Mouse (Mus musculus): Measurements from ENCODE around the gene Mettl18. TPM values are rescaled to one million over a fixed set of nuclear protein-coding genes. Genes with fewer than 3 reads are reported as not detected.

The Mettl18 gene
- polyA plus RNA-seq, 1 experiment = 0.66 TPM

DNA sequence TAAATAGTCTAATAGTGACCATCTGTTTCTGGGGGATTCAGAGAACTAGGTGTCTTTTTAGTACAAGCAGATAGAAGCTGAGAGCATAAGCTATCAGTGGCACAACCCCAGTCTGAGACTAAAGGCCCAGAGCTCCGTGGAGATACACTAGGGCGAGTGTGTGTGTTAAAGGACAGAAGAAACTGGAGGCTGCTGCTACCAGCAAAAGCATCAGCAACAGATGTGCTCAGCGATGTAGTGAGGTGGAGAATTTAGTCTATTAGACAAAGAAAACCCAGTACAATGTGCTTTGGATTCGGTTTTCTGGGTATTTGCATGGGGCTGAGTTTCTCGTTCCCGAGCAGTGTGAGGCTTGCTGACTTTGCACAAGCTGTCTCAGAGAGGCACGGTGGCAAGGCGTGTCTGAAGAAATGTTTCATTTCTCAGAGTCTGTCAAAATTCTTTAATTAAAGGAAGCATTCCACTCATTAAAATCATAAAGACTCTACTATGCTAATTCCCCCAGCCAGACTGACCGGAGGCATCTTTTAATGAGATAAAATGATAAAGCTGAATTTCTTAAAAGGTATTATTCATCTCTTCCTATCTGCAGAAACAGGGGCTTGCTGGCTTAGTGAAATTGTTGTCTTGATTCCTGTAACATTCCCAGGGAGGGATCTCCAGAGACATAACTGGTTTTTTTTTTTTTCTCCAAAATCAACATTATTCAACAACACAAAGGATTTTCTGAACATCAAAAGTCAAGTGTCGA, 45.9 kb downstream of the Mettl18 start:
- 81% methylated on average over 10 of the region's 10 CpGs for WGBS

DNA sequence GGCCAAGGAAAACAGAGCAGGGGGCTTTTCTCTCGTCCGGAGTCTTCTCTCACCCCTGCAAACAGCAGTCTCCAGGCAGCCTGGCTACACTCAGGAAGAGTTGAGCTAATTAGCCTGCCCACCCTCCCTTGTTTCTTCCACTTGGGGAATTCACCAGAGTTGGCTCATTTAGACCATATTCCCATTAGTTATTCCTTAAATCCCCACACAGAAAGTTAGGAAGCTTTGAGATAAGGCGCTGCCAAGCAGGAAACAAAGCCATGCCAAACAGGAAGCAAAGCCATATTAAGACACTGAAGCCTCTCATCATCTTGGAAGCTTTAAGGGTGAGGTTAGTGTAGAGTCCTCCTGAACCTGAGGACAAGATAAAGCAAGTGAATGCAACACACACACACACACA, 48.9 kb downstream of the Mettl18 start:
- no peak for DNase-seq (ENCODE audit: low read depth, low spot score)
- 48% methylated on average over 3 of the region's 3 CpGs for WGBS

More for the DNA sequence above, 45.9 kb downstream of the Mettl18 start:
- DNase-seq (ENCODE audit: low read depth, low spot score) = no peak

Other genes with a start within 250 kb of the Mettl18 start
- 1.7 and 2.0 TPM in 2 replicates for gene Kifap3, start 215.3 kb upstream of the Mettl18 start, polyA plus RNA-seq (2012; rRNA removed)
- gene Scyl3, start 65.8 kb upstream of the Mettl18 start, polyA plus RNA-seq (2012; rRNA removed) = 6.4 and 10.5 TPM in 2 replicates
- gene BC055324, start 93 bp upstream of the Mettl18 start, polyA plus RNA-seq (2012; rRNA removed) = 1.9 and 2.4 TPM in 2 replicates
- 0.08 TPM in 1 of 2 replicates, not detected in the other for gene Sele, start 53.3 kb downstream of the Mettl18 start, polyA plus RNA-seq (2012; rRNA removed)
- gene Sell, start 67.1 kb downstream of the Mettl18 start, polyA plus RNA-seq (2012; rRNA removed) = 3.0 and 3.4 TPM in 2 replicates
- 1.1 and 1.7 TPM in 2 replicates for gene Selp, start 120.4 kb downstream of the Mettl18 start, polyA plus RNA-seq (2012; rRNA removed)
- gene F5, start 156.9 kb downstream of the Mettl18 start, polyA plus RNA-seq (2012; rRNA removed) = 0.06 and 0.25 TPM in 2 replicates